Mouse (Mus musculus): ENCODE results near the gene Pnp2.
"Not testable (repeated sequence)": the region's sequence is repeated elsewhere in the genome, so short reads cannot be mapped to it uniquely, and the experiment has no call there.

Pnp2 gene

GRCm38 (mm10) chr14:50955942-50956508 is at the start of gene Pnp2:
TSS of gene Pnp2 (plus strand) at chr14:50955992.
- peak; percentile 88 for ATAC-seq (ENCODE audit: insufficient number of reproducible peaks, low FRiP score, low TSS enrichment)

DNA sequence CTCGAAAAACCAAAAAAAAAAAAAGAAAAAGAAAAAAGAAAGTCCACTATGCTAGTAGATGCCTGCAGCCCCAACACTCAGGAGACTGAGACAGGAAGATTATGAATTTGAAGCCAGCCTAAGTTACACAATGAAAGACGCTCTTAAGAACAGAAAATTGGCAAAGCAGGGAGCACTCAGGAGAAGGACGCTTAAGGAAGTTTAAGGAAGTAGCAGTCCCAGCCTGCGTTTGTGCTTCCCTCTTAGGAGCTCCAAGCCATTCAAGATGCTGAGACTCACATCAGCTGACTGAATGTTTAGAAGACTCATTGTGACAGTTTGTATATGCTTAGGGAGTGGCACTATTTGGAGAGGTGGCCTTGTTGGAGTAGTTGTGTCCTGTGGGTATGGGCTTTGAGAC is 47.7 kb upstream of the Pnp2 start:
- no peak for ATAC-seq (ENCODE audit: insufficient number of reproducible peaks, low FRiP score, low TSS enrichment)

DNA sequence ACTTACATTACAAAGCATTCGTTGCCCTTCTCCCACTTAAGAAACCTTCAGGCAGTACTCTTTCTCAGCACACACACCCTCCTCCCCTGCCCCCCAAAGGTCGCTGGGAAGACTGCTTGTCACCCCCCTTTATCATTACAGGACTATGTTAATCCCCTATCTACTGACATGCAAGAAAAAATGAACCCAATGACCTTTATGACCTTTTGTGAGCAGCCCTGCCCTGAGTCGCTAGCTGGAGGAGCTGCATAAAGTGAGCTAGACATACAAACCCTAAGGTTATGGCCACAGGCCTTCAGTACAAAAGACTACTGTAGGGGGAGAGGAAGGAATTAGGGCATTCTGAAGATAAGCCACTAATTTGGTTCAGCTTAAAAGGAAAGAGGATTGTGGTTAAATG is 44.4 kb upstream of the Pnp2 start:
- ATAC-seq (ENCODE audit: insufficient number of reproducible peaks, low FRiP score, low TSS enrichment) = no peak

GRCm38 (mm10) chr14:50923437-50923836 is 32.4 kb upstream of the Pnp2 start:
- ATAC-seq (ENCODE audit: insufficient number of reproducible peaks, low FRiP score, low TSS enrichment) = not testable (repeated sequence)

- peak; percentile 89 for ATAC-seq (ENCODE audit: insufficient number of reproducible peaks, low FRiP score, low TSS enrichment)
Observed at GRCm38 (mm10) chr14:50924281-50925064, 31.3 kb upstream of the Pnp2 start, which contains the start of the genes Osgep and Apex1. TSS of gene Osgep (minus strand) at chr14:50924893. TSS of gene Apex1 (plus strand) at chr14:50924968.

- no peak for ATAC-seq (ENCODE audit: insufficient number of reproducible peaks, low FRiP score, low TSS enrichment)
Observed at GRCm38 (mm10) chr14:50925111-50925920, 30.5 kb upstream of the Pnp2 start.

DNA sequence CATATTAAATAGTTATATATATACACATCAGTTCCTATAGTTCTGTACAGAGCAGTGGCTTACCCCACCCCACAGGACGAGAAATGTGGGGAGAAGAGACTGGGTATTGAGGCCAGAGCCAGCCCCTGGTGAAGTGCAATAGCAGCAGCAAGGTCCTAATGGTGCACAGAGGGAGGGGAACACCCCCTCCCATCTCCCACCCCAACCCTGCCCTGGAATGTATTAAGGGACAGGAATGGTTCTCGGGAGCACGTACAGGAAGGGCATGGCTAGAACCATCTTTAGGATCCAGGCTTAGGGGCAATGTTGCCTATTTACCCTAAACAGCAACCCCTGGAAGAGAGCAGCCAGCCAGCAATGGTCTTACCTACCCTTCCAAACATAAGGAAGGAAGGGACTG is 28.4 kb upstream of the Pnp2 start:
- ATAC-seq (ENCODE audit: insufficient number of reproducible peaks, low FRiP score, low TSS enrichment) = no peak

- ATAC-seq (ENCODE audit: insufficient number of reproducible peaks, low FRiP score, low TSS enrichment) = no peak
Observed at GRCm38 (mm10) chr14:50929951-50930350, 25.8 kb upstream of the Pnp2 start.

DNA sequence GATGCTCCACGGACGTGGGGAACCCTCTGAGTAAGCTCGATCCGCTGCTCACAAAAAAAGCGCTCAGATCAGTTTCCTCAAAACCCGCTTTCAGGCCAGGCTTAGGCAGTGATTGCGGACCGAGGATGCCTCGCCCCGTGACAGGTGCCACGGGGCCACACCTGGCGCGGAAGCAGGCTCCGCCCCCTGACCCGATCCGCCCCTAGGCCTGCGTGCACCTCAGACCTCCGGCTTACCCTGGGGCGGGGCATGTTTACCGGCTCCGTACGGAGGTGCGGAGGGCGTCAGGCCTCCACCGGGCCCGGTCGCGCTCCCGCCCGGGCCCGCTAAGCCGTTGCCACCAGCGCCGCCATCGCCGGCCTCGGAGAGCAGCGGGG is 25.4 kb upstream of the Pnp2 start:
- ATAC-seq (ENCODE audit: insufficient number of reproducible peaks, low FRiP score, low TSS enrichment) = peak; percentile 63

DNA sequence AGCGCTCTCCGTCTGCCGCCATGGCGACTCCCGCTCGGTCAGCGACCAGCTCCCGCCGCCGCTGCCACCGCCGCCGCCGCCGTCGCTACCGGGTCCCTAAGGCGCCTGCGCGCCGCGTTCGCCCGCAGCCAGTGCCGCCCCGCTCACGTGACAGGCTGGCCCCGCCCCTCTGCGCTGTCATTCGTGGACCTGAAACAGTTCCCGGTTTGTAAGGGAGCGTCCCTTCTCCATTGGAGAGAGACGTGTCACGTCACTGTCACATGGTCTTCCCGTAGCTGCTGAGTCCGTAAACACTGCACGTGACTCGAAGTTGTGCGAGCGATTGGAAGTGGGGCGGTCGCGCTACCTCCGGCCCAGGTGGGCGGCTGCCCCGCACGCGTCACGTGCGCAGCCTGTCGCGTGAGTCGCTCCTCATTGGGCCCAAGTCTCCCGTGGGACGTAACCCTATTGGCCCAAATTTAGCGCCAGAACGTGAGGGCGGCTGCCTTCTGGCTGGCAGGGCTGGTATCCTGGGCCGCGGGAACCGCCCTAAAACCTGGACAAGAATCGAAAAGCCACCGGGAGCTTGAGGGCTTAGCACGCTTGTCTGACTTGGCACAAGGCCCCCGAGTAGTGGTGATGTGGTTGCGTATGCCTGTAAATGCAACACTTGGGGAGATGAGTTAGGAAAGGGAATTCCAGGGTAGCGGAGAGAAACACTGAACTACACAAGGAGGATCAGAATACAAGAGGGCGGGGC is 24.9 kb upstream of the Pnp2 start, which contains the start of the genes Pip4p1 and Pnp:
Gene Pip4p1, minus strand, starts transcription at position 103 of the 739 bp plus-strand sequence.
Gene Pnp, plus strand, starts transcription at position 329 of the 739 bp plus-strand sequence.
- peak; percentile 95 for ATAC-seq (ENCODE audit: insufficient number of reproducible peaks, low FRiP score, low TSS enrichment)

GRCm38 (mm10) chr14:50931493-50932020 is 24.2 kb upstream of the Pnp2 start:
- ATAC-seq (ENCODE audit: insufficient number of reproducible peaks, low FRiP score, low TSS enrichment) = no peak

- no peak for ATAC-seq (ENCODE audit: insufficient number of reproducible peaks, low FRiP score, low TSS enrichment)
Observed at GRCm38 (mm10) chr14:50936649-50937048, 19.1 kb upstream of the Pnp2 start.

- no peak for ATAC-seq (ENCODE audit: insufficient number of reproducible peaks, low FRiP score, low TSS enrichment)
Observed at GRCm38 (mm10) chr14:50938119-50938908, 17.5 kb upstream of the Pnp2 start.

DNA sequence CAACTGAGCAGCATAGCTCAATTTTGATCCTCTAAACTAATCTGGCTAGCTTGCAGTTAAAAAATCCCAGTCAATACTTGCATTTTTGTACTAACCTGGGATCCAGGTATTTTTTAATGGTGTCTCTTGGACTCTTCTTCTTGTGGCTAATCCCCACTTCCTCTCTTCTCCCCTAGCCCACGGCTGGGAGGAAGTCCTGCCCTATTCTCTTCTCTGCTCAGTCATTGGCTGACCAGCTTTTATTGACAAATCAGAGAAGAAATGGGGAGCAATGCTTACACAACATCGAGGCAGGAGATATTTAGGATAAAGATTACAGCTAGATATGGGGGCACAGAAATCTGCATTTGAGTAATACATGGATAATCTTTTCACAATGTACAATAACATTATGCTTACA is 16.9 kb upstream of the Pnp2 start:
- ATAC-seq (ENCODE audit: insufficient number of reproducible peaks, low FRiP score, low TSS enrichment) = no peak

- ATAC-seq (ENCODE audit: insufficient number of reproducible peaks, low FRiP score, low TSS enrichment) = peak; percentile 98
Observed at GRCm38 (mm10) chr14:50943932-50944667, 11.7 kb upstream of the Pnp2 start, which contains the start of gene Gm49342. TSS of gene Gm49342 (plus strand) at chr14:50944517.

DNA sequence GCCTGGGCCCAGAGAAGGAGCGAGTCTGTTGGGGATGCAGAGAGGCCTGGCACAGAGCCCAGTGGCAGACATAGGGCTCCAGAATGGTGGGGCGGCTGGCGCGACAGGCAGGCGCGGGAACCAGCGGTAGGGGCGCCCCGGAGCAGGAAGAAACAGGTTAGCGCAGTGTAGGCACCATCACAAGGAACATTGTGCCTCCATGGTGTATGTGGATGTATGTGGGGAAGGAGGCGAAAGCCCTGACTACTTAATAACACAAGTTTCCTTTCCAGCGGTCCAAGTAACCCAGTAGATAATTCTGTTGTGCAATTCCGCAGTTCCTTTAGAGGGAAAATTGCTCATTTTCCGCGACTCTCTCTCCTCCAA is 11.1 kb upstream of the Pnp2 start:
- ATAC-seq (ENCODE audit: insufficient number of reproducible peaks, low FRiP score, low TSS enrichment) = peak; percentile 90

GRCm38 (mm10) chr14:50945081-50945480 is 10.7 kb upstream of the Pnp2 start:
- ATAC-seq (ENCODE audit: insufficient number of reproducible peaks, low FRiP score, low TSS enrichment) = not testable (repeated sequence)

DNA sequence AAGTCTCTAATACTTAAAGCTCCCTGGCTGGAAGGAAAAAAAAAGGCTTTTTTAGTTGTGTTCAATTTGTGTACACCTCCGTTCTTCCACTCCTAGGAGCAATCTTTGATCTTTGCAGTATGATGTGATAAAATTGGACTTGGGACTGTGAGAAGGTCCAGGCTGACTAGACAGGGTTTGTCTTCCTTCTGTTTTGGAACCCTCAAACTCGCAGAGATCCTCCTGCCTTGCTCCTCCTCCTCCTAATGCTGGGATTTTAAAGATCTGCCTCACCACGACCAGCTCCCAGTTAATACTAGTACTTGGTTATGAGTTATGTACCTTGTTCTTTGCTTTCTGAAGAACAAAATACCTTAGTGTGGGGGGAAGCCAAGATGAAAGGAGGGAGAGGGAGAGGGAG is 10.3 kb upstream of the Pnp2 start:
- not testable (repeated sequence) for ATAC-seq (ENCODE audit: insufficient number of reproducible peaks, low FRiP score, low TSS enrichment)

GRCm38 (mm10) chr14:50955487-50955886 is 305 bp upstream of the Pnp2 start:
- no peak for ATAC-seq (ENCODE audit: insufficient number of reproducible peaks, low FRiP score, low TSS enrichment)
